Mouse (Mus musculus) midbrain, postnatal 0 days (tissue): Measurements from ENCODE around the gene Tdrd12. TPM values are rescaled to one million over a fixed set of nuclear protein-coding genes. Genes with fewer than 3 reads are reported as not detected.

Source experiments
- ATAC-seq: fragments of 200-750 bp; cut with Nextera tagmentation; 2 replicates; pipeline ENCODE4 v1.8.0; 2017; ENCODE audit warnings: moderate number of reproducible peaks, mild to moderate bottlenecking, moderate TSS enrichment, moderate library complexity; ENCODE audit not compliant: low FRiP score
- DNase-seq: peaks from one replicate; pipeline ENCODE4 v3.0.0-alpha.2; 2015; ENCODE audit warnings: low spot score
- H3K27ac ChIP-seq: fragments of 300-500 bp; sonication (generic); 2 replicates; pipeline ENCODE4 v1.5.1; 2014; ENCODE audit warnings: low read depth, mild to moderate bottlenecking, low read length, mixed read lengths
- H3K27me3 ChIP-seq: fragments of 300-500 bp; sonication (generic); 2 replicates; pipeline ENCODE4 v1.6.1; 2014; ENCODE audit warnings: low read length, control low read depth, mixed read lengths; ENCODE audit not compliant: insufficient read depth
- H3K36me3 ChIP-seq: fragments of 300-500 bp; sonication (generic); 2 replicates; pipeline ENCODE4 v1.6.1; 2014; ENCODE audit warnings: low read length, control low read depth, mixed read lengths; ENCODE audit not compliant: insufficient read depth
- H3K4me1 ChIP-seq: fragments of 300-500 bp; sonication (generic); 2 replicates; pipeline ENCODE4 v1.6.1; 2014; ENCODE audit warnings: mild to moderate bottlenecking, control low read depth, antibody characterized with exemption, low read length, mixed read lengths; ENCODE audit not compliant: insufficient read depth
- H3K4me2 ChIP-seq: fragments of 300-500 bp; sonication (generic); 2 replicates; pipeline ENCODE4 v1.6.1; 2014; ENCODE audit warnings: low read depth, mild to moderate bottlenecking, low read length, mixed read lengths; ENCODE audit not compliant: poor library complexity, severe bottlenecking
- H3K4me3 ChIP-seq: fragments of 300-500 bp; sonication (generic); 2 replicates; pipeline ENCODE4 v1.5.1; 2014; ENCODE audit warnings: low read depth, mild to moderate bottlenecking, low read length, moderate library complexity
- H3K9ac ChIP-seq: fragments of 300-500 bp; sonication (generic); replicated peaks from 2 replicates; pipeline ENCODE4 v1.6.1; 2014; ENCODE audit warnings: mild to moderate bottlenecking, low read length, moderate library complexity, mixed read lengths; ENCODE audit not compliant: poor library complexity, severe bottlenecking
- H3K9me3 ChIP-seq: fragments of 300-500 bp; sonication (generic); 2 replicates; pipeline ENCODE4 v1.6.1; 2016; ENCODE audit warnings: low read length, control low read depth
- CTCF ChIP-seq: IDR thresholded peaks from 2 replicates; pipeline ENCODE4 v1.5.1; 2016; ENCODE audit warnings: antibody characterized with exemption, mild to moderate bottlenecking
- WGBS: fragments of 180-500 bp; shearing (Covaris S2); extraction: QIAGEN DNeasy Blood & Tissue Kit; methylation state at CpG from one replicate; pipeline ENCODE4 v1.1.7; 2014; 5-methylcytosine and 5-hydroxymethylcytosine counted together
- polyA plus RNA-seq: library from polyadenylated mRNA; unstranded; fragments of >200 nt; fragmentation: Nextera tagmentation; extraction: Ambion mirVana; gene quantifications from 2 replicates; pipeline ENCODE4 v1.2.1, GENCODE M21; 2015
- total RNA-seq: library from RNA; depleted of rRNA; stranded (reverse); fragments of >200 nt; gene quantifications from 2 replicates; pipeline ENCODE4 v1.2.3, GENCODE M21; 2014

The Tdrd12 gene
- total and polyA plus RNA-seq, 2 experiments from 2014 or later = 0.38 to 0.58 TPM

DNA sequence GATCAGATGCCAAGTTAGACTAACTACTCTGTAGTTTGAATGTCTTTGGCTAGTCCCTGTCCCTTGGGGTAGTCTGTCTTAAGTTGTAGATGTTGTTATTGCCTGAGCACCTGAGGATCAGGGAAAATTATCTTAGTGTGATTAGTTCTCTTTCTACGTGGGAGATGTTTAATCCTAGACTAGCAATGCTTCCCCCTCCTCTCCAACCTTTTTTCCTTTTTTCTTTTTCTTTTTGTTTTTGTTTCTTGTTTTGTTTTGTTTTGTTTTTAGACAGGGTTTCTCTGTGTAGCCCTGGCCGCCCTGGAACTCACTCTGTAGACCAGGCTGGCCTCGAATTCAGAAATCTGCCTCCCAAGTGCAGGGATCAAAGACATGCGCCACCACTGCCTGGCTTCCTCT is 18.7 kb upstream of the Tdrd12 start, which contains the start of gene Nudt19:
Nudt19 (minus strand) TSS at position 100 of the 399 bp plus-strand sequence.
- Histone ChIP-seq H3K9me3 (no peaks in the 10 kb centered on the region), H3K4me1 (no peaks in the 10 kb centered on the region), H3K4me2 (peak within 1 kb of the TSS; percentile 96), H3K36me3 (no peaks in the 10 kb centered on the region), H3K9ac (peak within 1 kb of the TSS; percentile 98), H3K27me3 (no peaks in the 10 kb centered on the region), H3K27ac (peak within 1 kb of the TSS; percentile 96), H3K4me3 (peak within 1 kb of the TSS; percentile 78)
- 57% methylated on average over 4 of the region's 4 CpGs for WGBS
- DNase-seq = no peak
- TF ChIP-seq CTCF = no peak
- no peak for ATAC-seq

DNA sequence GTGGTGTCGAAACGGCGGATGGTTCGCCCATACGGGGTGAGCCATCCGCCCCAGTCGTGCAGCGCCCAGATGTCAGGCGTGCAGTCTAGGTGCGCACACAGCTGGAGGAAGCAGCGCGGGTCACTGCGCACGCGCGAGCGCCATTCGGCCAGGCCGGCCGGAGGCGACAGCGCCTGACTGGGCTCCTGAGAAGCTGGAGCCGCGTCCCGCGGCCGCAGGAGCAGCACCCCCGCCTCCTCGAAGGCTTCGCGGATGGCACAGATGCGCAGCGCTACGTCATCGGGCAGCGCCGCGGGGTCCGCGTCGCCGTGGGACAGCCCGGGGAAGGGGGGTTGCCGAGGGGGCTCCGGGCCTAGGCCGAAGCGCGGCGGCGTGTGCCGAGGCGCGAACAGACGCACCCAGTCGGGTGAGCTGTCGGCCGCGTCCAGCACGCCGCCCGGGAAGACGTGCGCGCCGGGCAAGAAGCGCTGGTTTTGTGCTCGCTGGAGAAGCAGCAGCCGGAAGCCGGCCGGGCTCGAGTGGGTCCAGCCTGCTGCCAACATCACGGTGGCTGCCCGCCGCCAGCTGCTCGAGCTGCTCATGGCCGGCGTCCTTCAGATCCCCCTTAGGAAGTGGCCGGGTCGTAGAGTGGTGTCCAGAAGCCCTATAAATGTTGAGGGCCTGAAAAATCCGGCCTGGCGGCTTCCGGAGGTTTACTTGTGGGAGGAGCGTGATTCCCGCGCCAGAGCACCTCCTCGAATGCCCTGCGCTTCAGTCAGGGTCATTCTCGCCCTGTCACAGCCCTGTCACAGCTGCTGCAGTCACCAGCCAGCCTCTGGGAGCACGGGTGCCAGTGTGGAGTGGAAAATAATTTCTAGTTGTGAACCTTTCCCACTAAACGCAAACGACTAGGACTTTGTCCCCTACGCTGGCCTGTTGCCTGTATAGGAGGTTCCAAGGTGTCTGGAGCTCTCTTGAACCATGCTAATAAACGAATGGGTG is 18.0 kb upstream of the Tdrd12 start:
- H3K9ac ChIP-seq = peak overlapping the region; percentile 98
- H3K9me3 ChIP-seq = no peaks in the 10 kb centered on the region
- H3K4me1 ChIP-seq = no peaks in the 10 kb centered on the region
- H3K36me3 ChIP-seq = peaks cover 3% of the 10 kb centered on the region; the same call in 1 of the 2 replicates
- peak overlapping the region; percentile 96 for H3K27ac ChIP-seq
- peak; percentile 94 for DNase-seq
- H3K4me2 ChIP-seq = peak overlapping the region; percentile 96
- peak overlapping the region; percentile 78 for H3K4me3 ChIP-seq
- TF ChIP-seq CTCF = no peak
- ATAC-seq = peak; percentile 93
- no peaks in the 10 kb centered on the region for H3K27me3 ChIP-seq
- under 1% methylated on average over 83 of the region's 93 CpGs for WGBS

DNA sequence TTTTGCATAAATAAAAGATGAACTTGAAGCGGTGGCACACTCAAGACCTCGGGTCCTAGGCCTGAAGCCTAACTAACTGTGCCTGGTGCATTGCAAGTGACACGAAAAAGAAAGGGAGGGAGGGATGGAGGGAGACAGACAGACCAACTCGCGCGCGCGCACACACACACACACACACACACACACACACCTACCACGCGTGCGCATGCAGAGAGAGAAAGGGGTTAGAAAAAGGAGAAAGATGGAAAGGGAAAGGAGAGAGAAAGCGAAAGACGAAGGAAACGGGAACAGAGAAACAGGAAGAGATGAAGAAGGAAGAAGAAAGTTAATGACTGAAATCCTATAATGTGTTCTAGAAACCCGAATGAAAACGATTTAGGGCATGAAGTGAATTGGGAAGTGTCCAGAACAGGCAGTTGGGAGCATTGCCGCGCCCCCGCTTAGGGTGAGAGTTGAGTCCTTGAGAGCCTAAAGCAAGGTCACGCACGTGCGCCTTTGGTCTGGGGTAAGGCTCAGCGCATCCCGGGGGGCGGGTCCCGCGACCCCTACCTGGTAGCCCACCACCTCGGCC is 17.1 kb upstream of the Tdrd12 start:
- Histone ChIP-seq H3K9ac (peak overlapping the region; percentile 98), H3K4me2 (peak overlapping the region; percentile 96), H3K9me3 (no peaks in the 10 kb centered on the region), H3K4me1 (no peaks in the 10 kb centered on the region), H3K36me3 (peaks cover 8% of the 10 kb centered on the region; the same call in 1 of the 2 replicates), H3K4me3 (peak overlapping the region; percentile 78), H3K27me3 (no peaks in the 10 kb centered on the region), H3K27ac (peak overlapping the region; percentile 96)
- DNase-seq = peak; percentile 56
- TF ChIP-seq CTCF = no peak
- peak; percentile 38; the same call in 1 of the 2 replicates for ATAC-seq
- 4% methylated on average over 28 of the region's 28 CpGs for WGBS

DNA sequence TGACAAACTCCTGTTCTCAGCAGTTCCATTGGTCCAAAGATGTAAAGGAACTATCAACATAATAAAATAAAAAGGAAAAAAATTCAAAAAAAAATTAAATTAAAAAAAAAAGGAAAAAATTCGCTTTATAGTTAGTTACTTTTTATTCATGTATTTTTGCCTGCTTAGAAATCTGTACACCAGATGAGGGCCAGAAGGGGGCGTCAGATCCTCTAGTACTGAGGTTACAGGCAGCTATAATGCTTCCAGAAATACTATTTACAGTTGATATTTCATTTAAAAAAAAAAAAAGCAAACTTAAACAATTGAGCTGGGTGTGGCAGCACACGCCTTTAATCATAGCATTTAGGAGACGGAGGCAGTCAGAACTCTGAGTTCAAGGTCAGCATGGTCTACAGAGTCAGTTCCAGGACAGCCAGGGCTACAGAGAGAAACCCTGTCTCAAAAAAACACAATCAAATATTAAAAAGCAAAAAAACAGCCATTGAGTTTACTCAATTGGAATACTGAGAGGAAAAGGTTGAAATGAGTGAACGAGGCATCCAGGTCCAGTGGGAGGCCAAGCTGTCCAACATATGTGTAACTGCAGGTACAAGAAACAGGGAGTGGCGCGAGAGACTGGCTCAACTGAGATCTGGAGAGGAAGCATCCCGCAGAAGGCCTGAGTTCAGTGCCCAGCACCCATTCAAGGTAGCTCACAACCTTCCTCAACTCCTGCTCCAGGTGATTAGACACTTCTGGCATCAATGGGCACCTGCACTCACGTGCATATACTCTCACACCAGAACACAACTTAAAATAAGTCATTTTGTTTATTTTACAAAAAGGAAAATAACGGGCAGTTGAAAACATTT is 16.4 kb upstream of the Tdrd12 start:
- H3K27ac ChIP-seq = no peak overlapping the region
- H3K9ac ChIP-seq = no peak overlapping the region

DNA sequence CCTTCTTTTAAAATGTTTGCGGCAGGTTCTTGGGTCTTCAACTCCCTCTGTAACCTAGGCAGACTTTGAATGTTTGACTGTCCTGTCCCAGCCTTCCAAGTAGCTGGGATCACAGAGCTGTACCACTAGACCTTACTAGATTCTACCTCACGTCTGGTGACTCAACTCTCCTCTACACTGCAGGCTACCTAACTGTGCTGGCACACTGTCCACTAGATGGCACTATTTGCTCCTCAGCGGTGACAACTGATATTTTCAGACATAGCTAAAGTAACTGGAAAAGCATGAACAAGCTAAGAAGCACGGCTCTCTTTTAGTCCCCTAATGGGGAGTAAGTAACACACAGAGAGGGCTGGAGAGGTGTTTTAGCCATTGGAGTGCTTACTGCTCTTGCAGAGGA is 8.3 kb upstream of the Tdrd12 start:
- Histone ChIP-seq H3K9me3 (no peaks in the 10 kb centered on the region), H3K27ac (no peak overlapping the region), H3K4me1 (no peaks in the 10 kb centered on the region), H3K36me3 (peaks cover 32% of the 10 kb centered on the region), H3K27me3 (no peaks in the 10 kb centered on the region), H3K4me3 (no peak overlapping the region), H3K4me2 (no peak overlapping the region), H3K9ac (no peak overlapping the region)
- DNase-seq (peak; percentile 81), ATAC-seq (0 out of 2 replicates have a peak, but pooled peaks have one; percentile 49)
- WGBS = 30% methylated on average over 4 of the region's 4 CpGs
- TF ChIP-seq CTCF = peak; percentile 91

More for the DNA sequence above, 16.4 kb upstream of the Tdrd12 start:
- ATAC-seq (no peak), DNase-seq (peak; percentile 17)
- TF ChIP-seq CTCF = peak; percentile 46
- Histone ChIP-seq H3K36me3 (peaks cover 14% of the 10 kb centered on the region; the same call in 1 of the 2 replicates), H3K9me3 (no peaks in the 10 kb centered on the region), H3K4me2 (peak overlapping the region; percentile 96), H3K4me1 (no peaks in the 10 kb centered on the region), H3K4me3 (peak overlapping the region; percentile 78), H3K27me3 (no peaks in the 10 kb centered on the region)
- 63% methylated on average over 10 of the region's 10 CpGs for WGBS
